Mouse (Mus musculus) liver, adult 2 months (tissue): Measurements from ENCODE around the gene Zfp729a.

Experiments used
- CTCF ChIP-seq: fragments of 200-500 bp; IDR thresholded peaks from 2 replicates; pipeline ENCODE4 v1.5.1; 2011; ENCODE audit warnings: low read depth, low read length, control low read depth
- POLR2A ChIP-seq: fragments of 200-500 bp; IDR thresholded peaks from 2 replicates; pipeline ENCODE4 v1.6.1; 2011; ENCODE audit warnings: low read length, control low read depth; ENCODE audit not compliant: insufficient read depth; ENCODE audit errors: extremely low read depth

- TF ChIP-seq POLR2A (no peak), CTCF (peak; percentile 35)
These were observed at the start of gene Zfp729a, which contains the start of gene Gm49345 for GRCm38 (mm10) chr13:67637294-67638007.
